Mouse (Mus musculus) embryonic fibroblast, embryonic 13.5 days (primary cell): ENCODE data around the gene Myh7. TPM values are rescaled to one million over a fixed set of nuclear protein-coding genes. Genes with fewer than 3 reads are reported as not detected.
"Not testable (repeated sequence)": the region's sequence is repeated elsewhere in the genome, so short reads cannot be mapped to it uniquely, and the experiment has no call there.

Source experiments
- H3K27ac ChIP-seq: 2 replicates; pipeline ENCODE4 v1.5.1; 2012; ENCODE audit warnings: low read length, control low read depth, inconsistent platforms; ENCODE audit not compliant: insufficient read depth
- H3K4me1 ChIP-seq: 2 replicates; pipeline ENCODE4 v1.6.1; 2011; ENCODE audit warnings: low read length; ENCODE audit not compliant: control insufficient read depth, insufficient read depth
- H3K4me3 ChIP-seq: 2 replicates; pipeline ENCODE4 v1.5.1; 2011; ENCODE audit warnings: mild to moderate bottlenecking, control low read depth, low read length; ENCODE audit not compliant: insufficient read depth
- CTCF ChIP-seq: IDR thresholded peaks from 2 replicates; pipeline ENCODE4 v1.5.1; 2011; ENCODE audit warnings: mild to moderate bottlenecking, control low read depth, low read length, moderate library complexity, borderline replicate concordance; ENCODE audit not compliant: insufficient read depth
- POLR2A ChIP-seq: IDR thresholded peaks from 2 replicates; pipeline ENCODE4 v1.6.1; 2011; ENCODE audit warnings: low read depth, mild to moderate bottlenecking, control low read depth, low read length, moderate library complexity
- polyA plus RNA-seq: library from polyadenylated mRNA; stranded (reverse); fragments of >200 nt; gene quantifications from 2 replicates; pipeline ENCODE4 v1.2.4, GENCODE M21; 2011; ENCODE audit warnings: low read depth; ENCODE audit not compliant: missing spikeins, insufficient read length

Myh7 gene
- polyA plus RNA-seq, 1 experiment = not detected

DNA sequence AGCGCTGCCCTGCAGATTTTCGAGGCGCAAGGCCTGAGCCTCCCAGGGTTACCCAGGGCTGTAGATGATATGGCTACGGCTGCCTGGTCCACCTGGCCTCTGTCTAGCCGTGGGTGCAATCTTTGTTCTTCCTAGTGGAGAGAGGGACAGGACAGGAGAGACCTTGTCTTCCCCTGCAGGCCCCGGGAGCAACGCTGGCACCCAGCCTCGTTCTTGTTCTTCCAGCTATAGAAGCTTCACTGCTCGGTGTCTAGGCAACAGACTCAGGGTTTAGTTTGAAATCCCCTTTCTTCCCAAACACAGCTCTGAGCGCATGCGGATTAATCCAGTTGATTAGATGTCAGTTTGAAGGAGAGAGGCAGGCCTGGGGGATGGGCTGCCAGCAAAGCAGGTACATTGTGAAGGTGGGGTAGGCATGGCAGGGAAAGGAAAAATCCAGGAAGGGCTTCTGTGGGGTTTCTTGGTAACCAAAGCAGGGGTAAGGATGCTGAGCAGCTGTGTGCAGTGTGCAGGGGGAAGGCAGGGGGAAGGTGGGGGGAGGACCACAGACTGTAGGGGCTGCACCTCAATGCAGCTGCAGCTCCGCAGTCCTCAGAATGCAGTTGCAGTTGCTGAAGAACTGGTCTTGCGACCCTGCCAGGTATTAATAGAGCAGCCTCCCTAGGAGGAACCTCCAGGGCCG is 1.2 kb upstream of the Myh7 start:
- Histone ChIP-seq H3K4me1 (no peaks in the 10 kb centered on the region), H3K27ac (no peak overlapping the region), H3K4me3 (no peak overlapping the region)
- TF ChIP-seq POLR2A (no peak), CTCF (no peak)

- no peak overlapping the region for H3K4me3 ChIP-seq
- TF ChIP-seq POLR2A (no peak), CTCF (no peak)
- no peak overlapping the region for H3K27ac ChIP-seq
- no peaks in the 10 kb centered on the region for H3K4me1 ChIP-seq
These were observed 402 bp upstream of the Myh7 start for GRCm38 (mm10) chr14:54994869-54995186.

DNA sequence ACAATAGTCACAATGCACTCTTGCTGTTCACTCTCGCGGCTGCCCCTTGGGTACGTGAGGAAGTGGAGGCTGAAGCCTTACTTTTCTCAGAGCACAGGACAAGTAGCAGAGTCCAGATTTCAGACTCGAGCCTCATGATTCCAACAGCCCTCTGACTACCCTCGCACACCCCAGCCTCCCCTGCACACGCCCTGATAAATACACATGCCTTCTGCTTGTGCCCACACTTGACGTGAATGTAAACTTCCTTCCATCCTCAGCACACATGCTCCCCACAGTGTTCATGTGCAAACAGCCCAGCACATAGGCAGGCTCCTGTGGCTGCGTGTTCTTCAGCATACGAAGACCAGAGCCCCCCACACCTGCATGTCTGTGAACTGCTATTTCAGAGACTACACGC is 790 bp downstream of the Myh7 start:
- Histone ChIP-seq H3K27ac (no peak overlapping the region), H3K4me1 (no peaks in the 10 kb centered on the region), H3K4me3 (no peak overlapping the region)
- TF ChIP-seq POLR2A = no peak
- no peak for TF ChIP-seq CTCF

- Histone ChIP-seq H3K27ac (no peak overlapping the region), H3K4me3 (no peak overlapping the region), H3K4me1 (no peaks in the 10 kb centered on the region)
- no peak for TF ChIP-seq CTCF
- no peak for TF ChIP-seq POLR2A
These were observed 2.2 kb downstream of the Myh7 start for GRCm38 (mm10) chr14:54992196-54992595.

- Histone ChIP-seq H3K4me3 (no peak overlapping the region), H3K4me1 (no peaks in the 10 kb centered on the region), H3K27ac (no peak overlapping the region)
- TF ChIP-seq POLR2A (no peak), CTCF (no peak)
These were observed 4.5 kb downstream of the Myh7 start for GRCm38 (mm10) chr14:54989886-54990441.

DNA sequence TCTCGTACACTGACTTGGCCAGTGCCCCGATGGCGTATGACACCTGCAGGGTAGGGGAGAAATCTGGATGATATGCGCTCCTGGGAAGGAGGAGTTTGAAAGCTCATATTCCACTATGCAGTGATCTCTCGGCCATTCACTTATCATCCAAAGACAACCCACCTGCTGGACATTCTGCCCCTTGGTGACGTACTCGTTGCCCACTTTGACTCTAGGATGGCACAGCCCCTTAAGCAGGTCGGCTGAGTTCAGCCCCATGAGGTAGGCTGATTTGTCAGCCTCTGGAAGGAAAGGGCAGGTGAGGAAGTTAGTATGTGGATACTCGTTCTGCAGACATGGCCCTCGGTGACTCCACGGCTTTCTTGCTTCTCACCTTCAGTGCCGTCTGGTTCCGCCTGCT is 5.5 kb downstream of the Myh7 start:
- H3K4me3 ChIP-seq = no peak overlapping the region
- TF ChIP-seq CTCF (no peak), POLR2A (no peak)
- no peak overlapping the region for H3K27ac ChIP-seq

GRCm38 (mm10) chr14:54988350-54988874 is 6.0 kb downstream of the Myh7 start:
- H3K4me1 ChIP-seq, H3K27ac ChIP-seq: not testable (repeated sequence)

More for the DNA sequence above, 5.5 kb downstream of the Myh7 start:
- H3K4me1 ChIP-seq = no peaks in the 10 kb centered on the region

GRCm38 (mm10) chr14:54981934-54982333 is 12.5 kb downstream of the Myh7 start:
- Histone ChIP-seq H3K4me1 (no peaks in the 10 kb centered on the region), H3K27ac (no peak overlapping the region), H3K4me3 (no peak overlapping the region)
- TF ChIP-seq CTCF = no peak
- no peak for TF ChIP-seq POLR2A

More at GRCm38 (mm10) chr14:54988350-54988874, 6.0 kb downstream of the Myh7 start:
- not testable (repeated sequence) for H3K4me3 ChIP-seq

GRCm38 (mm10) chr14:54978664-54979063 is 15.8 kb downstream of the Myh7 start:
- no peak for TF ChIP-seq CTCF
- no peak for TF ChIP-seq POLR2A
- no peak overlapping the region for H3K27ac ChIP-seq

DNA sequence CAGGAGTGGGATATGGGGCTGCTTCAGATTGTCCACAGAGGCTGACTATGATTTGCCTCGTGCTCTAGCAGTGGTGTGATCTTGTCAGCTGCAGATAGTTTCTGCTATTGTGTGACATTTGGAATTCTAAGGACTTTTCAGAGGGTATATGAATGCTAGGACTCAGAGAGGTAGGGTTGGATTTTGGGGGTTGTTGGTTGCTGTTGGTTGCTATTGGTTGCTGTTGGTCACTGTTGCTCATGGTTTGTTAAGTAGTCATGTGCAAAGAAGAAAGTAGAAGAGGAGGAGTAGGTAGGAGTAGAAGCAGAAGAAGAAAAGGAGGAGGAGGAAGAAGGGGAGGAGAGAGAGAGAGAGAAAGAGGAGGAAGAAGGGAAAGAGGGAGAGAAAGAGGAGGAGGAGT is 17.8 kb downstream of the Myh7 start, which contains the start of gene Gm17428:
TSS of gene Gm17428 (plus strand) at position 301 of the 400 bp plus-strand sequence.
- Histone ChIP-seq H3K4me1 (no peaks in the 10 kb centered on the region), H3K4me3 (no peak within 1 kb of the TSS), H3K27ac (no peak within 1 kb of the TSS)
- TF ChIP-seq CTCF = no peak
- no peak for TF ChIP-seq POLR2A

More at GRCm38 (mm10) chr14:54978664-54979063, 15.8 kb downstream of the Myh7 start:
- Histone ChIP-seq H3K4me3 (no peak overlapping the region), H3K4me1 (no peaks in the 10 kb centered on the region)
